Mouse (Mus musculus): ENCODE measurements around the gene Pla2g15. TPM values are rescaled to one million over a fixed set of nuclear protein-coding genes. Genes with fewer than 3 reads are reported as not detected.

Pla2g15 gene
- total RNA-seq, 2 experiments from 2014 or later, result 21.7 to 21.8 TPM

- TF ChIP-seq CTCF (conservative IDR thresholded peaks at IDR 0.05), result no peak
- no peak overlapping the region for H3K4me3 ChIP-seq
- no peak overlapping the region for H3K27ac ChIP-seq
- DNase-seq (ENCODE audit: low spot score in 2 of 2), result no peak
Measured at GRCm38 (mm10) chr8:106158381-106158780, 8.2 kb downstream of the Pla2g15 start.

DNA sequence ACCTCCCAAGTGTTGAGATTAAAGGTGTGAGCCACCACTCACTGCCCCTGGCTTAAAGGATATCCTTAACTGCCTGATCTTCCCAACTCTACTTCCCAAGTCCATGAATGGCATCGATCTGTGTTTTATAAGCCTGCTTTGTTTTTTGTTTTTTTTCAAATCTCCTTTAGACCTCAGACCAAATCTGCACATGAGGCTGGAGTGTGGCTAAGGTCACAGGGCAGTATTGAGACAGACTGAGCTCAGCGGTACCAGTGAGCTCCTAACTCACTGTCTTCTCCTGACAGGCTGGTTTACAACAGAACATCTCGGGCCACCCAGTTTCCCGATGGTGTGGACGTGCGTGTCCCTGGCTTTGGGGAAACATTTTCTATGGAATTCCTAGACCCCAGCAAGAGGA lies 9.7 kb downstream of the Pla2g15 start:
- DNase-seq (ENCODE audit: low spot score in 2 of 2), result no peak
- H3K4me3 ChIP-seq, result no peak overlapping the region
- H3K27ac ChIP-seq, result no peak overlapping the region
- no peak for TF ChIP-seq CTCF (conservative IDR thresholded peaks at IDR 0.05)

GRCm38 (mm10) chr8:106163251-106163650 lies 13.1 kb downstream of the Pla2g15 start:
- no peak for TF ChIP-seq CTCF (conservative IDR thresholded peaks at IDR 0.05)
- no peak overlapping the region for H3K4me3 ChIP-seq
- H3K27ac ChIP-seq, result no peak overlapping the region
- DNase-seq (ENCODE audit: low spot score in 2 of 2), result no peak

DNA sequence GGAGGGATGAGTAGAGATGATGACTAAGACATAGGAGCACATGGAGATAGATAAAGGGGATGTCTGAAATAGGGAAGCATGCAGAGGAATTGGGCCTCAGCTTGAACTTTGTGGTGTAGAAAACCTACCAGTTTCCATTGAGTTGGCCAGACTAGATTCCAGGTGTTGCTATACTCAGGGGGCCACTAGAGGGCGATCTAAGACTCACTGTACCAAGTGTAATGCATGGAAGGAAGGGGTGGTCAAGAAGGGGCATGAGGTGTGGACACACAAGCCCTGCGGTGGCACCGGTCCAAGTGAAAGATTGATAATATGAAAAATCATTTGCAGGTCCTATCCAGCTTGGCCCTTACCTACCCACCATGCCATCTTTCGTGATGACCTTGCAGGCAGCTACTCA lies 15.3 kb downstream of the Pla2g15 start:
- DNase-seq (ENCODE audit: low spot score in 2 of 2), result peak; percentile 66 to 81
- H3K27ac ChIP-seq, result no peak overlapping the region
- no peak overlapping the region for H3K4me3 ChIP-seq
- peak; percentile 92 for TF ChIP-seq CTCF (conservative IDR thresholded peaks at IDR 0.05)

DNA sequence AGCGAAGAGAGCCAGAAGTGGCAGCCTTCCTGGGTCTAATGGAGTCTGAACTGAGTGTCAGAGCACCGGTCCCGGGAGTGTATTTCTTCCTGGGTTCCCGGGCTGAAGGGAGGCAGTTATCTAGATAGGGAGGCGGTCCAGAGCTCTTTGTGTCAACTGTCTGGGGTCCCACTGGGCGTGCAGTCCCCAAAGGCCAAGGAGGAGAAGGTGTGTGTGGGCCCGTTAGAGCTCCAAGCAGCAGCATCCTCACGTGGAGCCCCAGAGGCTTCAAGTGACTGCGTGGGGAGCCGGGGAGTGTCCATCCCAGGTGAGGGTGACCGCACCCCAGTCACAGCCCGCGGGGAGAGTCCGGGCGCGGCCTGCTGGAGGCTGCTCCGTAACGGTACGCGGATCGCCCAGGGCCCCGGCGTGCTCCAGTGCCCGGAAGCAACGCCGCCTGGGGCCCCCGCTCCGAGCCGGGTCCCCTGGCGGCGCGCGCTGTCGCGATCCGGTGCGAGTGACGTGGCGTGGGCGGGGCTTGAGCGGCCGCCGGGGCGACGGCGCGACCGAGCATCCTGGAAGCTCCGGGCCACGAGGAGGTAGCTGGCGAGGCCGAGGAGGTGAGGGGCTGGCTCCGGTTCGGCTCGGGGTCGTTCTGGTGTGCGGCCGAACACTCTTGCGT lies 18.3 kb downstream of the Pla2g15 start, which contains the start of gene Slc7a6:
TSS of gene Slc7a6 (plus strand) at position 502 of the 661 bp plus-strand sequence.
- peak; percentile 79 to 89 for DNase-seq (ENCODE audit: low spot score in 2 of 2)
- H3K4me3 ChIP-seq, result peak within 1 kb of the TSS; percentile 71
- peak; percentile 50 for TF ChIP-seq CTCF (conservative IDR thresholded peaks at IDR 0.05)
- H3K27ac ChIP-seq, result peak within 1 kb of the TSS; percentile 90

- peak in 1 of 2 experiments; percentile 47 for DNase-seq (ENCODE audit: low spot score in 2 of 2)
- Histone ChIP-seq H3K4me3 (peak overlapping the region; percentile 71), H3K27ac (peak overlapping the region; percentile 90)
- no peak for TF ChIP-seq CTCF (conservative IDR thresholded peaks at IDR 0.05)
Measured at GRCm38 (mm10) chr8:106169017-106169933, 19.1 kb downstream of the Pla2g15 start.

GRCm38 (mm10) chr8:106169934-106170480 lies 19.8 kb downstream of the Pla2g15 start:
- peak overlapping the region; percentile 90 for H3K27ac ChIP-seq
- no peak for DNase-seq (ENCODE audit: low spot score in 2 of 2)
- peak overlapping the region; percentile 71 for H3K4me3 ChIP-seq
- TF ChIP-seq CTCF (conservative IDR thresholded peaks at IDR 0.05), result peak; percentile 67

DNA sequence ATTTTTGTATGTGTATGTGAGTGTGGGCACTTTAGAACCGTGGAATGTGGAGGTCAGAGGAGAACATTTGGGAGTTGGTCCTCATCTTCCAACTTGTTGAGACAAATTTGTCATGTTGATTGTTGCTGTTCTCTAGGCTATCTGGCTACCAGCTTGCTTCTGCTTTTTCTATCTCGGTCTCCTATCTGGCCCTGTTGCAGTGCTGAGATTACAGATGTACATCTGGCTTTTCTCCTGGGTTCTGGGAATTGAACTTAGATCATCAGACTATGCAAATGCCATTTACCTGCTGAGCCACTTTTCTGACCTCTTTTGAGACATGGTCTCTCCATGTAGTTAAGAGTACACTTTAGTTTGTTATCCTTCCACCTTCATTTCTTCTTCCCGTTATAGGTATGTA lies 23.4 kb downstream of the Pla2g15 start:
- no peak overlapping the region for H3K27ac ChIP-seq
- DNase-seq (ENCODE audit: low spot score in 2 of 2), result no peak
- no peak overlapping the region for H3K4me3 ChIP-seq
- no peak for TF ChIP-seq CTCF (conservative IDR thresholded peaks at IDR 0.05)

GRCm38 (mm10) chr8:106176891-106177290 lies 26.7 kb downstream of the Pla2g15 start:
- H3K4me3 ChIP-seq, result no peak overlapping the region
- no peak for TF ChIP-seq CTCF (conservative IDR thresholded peaks at IDR 0.05)
- no peak for DNase-seq (ENCODE audit: low spot score in 2 of 2)
- H3K27ac ChIP-seq, result no peak overlapping the region

- TF ChIP-seq CTCF (conservative IDR thresholded peaks at IDR 0.05), result no peak
- Histone ChIP-seq H3K4me3 (no peak overlapping the region), H3K27ac (no peak overlapping the region)
- no peak for DNase-seq (ENCODE audit: low spot score in 2 of 2)
Measured at GRCm38 (mm10) chr8:106177594-106177993, 27.4 kb downstream of the Pla2g15 start.

- no peak for TF ChIP-seq CTCF (conservative IDR thresholded peaks at IDR 0.05)
- Histone ChIP-seq H3K27ac (no peak overlapping the region), H3K4me3 (no peak overlapping the region)
- no peak for DNase-seq (ENCODE audit: low spot score in 2 of 2)
Measured at GRCm38 (mm10) chr8:106178428-106178827, 28.2 kb downstream of the Pla2g15 start.

- DNase-seq (ENCODE audit: low spot score in 2 of 2), result peak; percentile 27 to 37
- H3K27ac ChIP-seq, result peak overlapping the region; percentile 32
- TF ChIP-seq CTCF (conservative IDR thresholded peaks at IDR 0.05), result no peak
- H3K4me3 ChIP-seq, result no peak overlapping the region
Measured at GRCm38 (mm10) chr8:106185628-106186270, 35.5 kb downstream of the Pla2g15 start.

GRCm38 (mm10) chr8:106186394-106186793 lies 36.2 kb downstream of the Pla2g15 start:
- no peak for DNase-seq (ENCODE audit: low spot score in 2 of 2)
- no peak for TF ChIP-seq CTCF (conservative IDR thresholded peaks at IDR 0.05)
- Histone ChIP-seq H3K4me3 (no peak overlapping the region), H3K27ac (peak overlapping the region; percentile 32; the same call in 1 of the 2 replicates)
